Mouse (Mus musculus) CH12.LX (cell line): ENCODE data around the gene Cbx4. TPM values are rescaled to one million over a fixed set of nuclear protein-coding genes. Genes with fewer than 3 reads are reported as not detected.

ENCODE experiments used
- DNase-seq: peaks from one replicate; pipeline ENCODE4 v3.0.0-alpha.2; 2013; ENCODE audit errors: extremely low read depth
- H3K27ac ChIP-seq: 2 replicates; pipeline ENCODE4 v1.5.1; 2012; ENCODE audit warnings: low read depth, mild to moderate bottlenecking, control low read depth, moderate library complexity; ENCODE audit not compliant: insufficient read depth
- H3K27me3 ChIP-seq: replicated peaks from 2 replicates; pipeline ENCODE3; 2012; ENCODE audit warnings: inconsistent platforms
- H3K36me3 ChIP-seq, 2 experiments: replicated peaks in 1 of 2; 2 replicates each; pipeline versions ENCODE3 to v1.6.1; 2012; ENCODE audit warnings: inconsistent platforms in 1 of 2, low read length in 1 of 2, mild to moderate bottlenecking in 1 of 2, mixed read lengths in 1 of 2, moderate library complexity in 1 of 2; ENCODE audit not compliant: control insufficient read depth in 1 of 2, insufficient read depth in 1 of 2
- H3K4me1 ChIP-seq, 2 experiments: 2 replicates each; pipeline ENCODE4 v1.6.1; 2012; ENCODE audit warnings: inconsistent platforms in 1 of 2, moderate library complexity in 1 of 2; ENCODE audit not compliant: insufficient read depth in 2 of 2, control insufficient read depth in 1 of 2
- H3K4me2 ChIP-seq: 2 replicates; pipeline ENCODE4 v1.6.1; 2012; ENCODE audit warnings: low read depth, mild to moderate bottlenecking, control low read depth; ENCODE audit not compliant: poor library complexity, insufficient read depth, severe bottlenecking
- H3K4me3 ChIP-seq, 3 experiments: fragments of 150-350 bp in 1 of 3; sonication (generic) in 1 of 3; replicated peaks in 1 of 3; 2 replicates each; pipeline versions ENCODE3 to v1.5.1; 2011 to 2012; ENCODE audit warnings: low read depth in 2 of 3, low read length in 2 of 3, mild to moderate bottlenecking in 2 of 3, moderate library complexity in 2 of 3, control low read depth in 1 of 3, improper control_type of control experiment in 1 of 3, inconsistent platforms in 1 of 3, mixed read lengths in 1 of 3; ENCODE audit not compliant: poor library complexity in 1 of 3
- H3K79me2 ChIP-seq: replicated peaks from 2 replicates; pipeline ENCODE4 v1.6.1; 2012; ENCODE audit warnings: mild to moderate bottlenecking, moderate library complexity; ENCODE audit not compliant: control insufficient read depth, poor library complexity, insufficient read depth, severe bottlenecking; ENCODE audit errors: extremely low read depth
- H3K9ac ChIP-seq: 2 replicates; pipeline ENCODE4 v1.6.1; 2012; ENCODE audit warnings: low read depth, mild to moderate bottlenecking, control low read depth, moderate library complexity; ENCODE audit not compliant: insufficient read depth
- H3K9me3 ChIP-seq: replicated peaks from 2 replicates; pipeline ENCODE3; 2012; ENCODE audit warnings: low read length, inconsistent platforms, mixed read lengths
- BHLHE40 ChIP-seq: IDR thresholded peaks from 2 replicates; pipeline ENCODE4 v1.6.1; 2011; ENCODE audit warnings: mild to moderate bottlenecking, low read depth, low read length, improper control_type of control experiment
- CTCF ChIP-seq, 2 experiments: IDR thresholded peaks in 1 of 2; conservative IDR thresholded peaks in 1 of 2; 2 replicates each; pipeline ENCODE4 v1.5.1; 2011 to 2012; ENCODE audit warnings: low read depth in 2 of 2, low read length in 2 of 2, improper control_type of control experiment in 1 of 2, inconsistent platforms in 1 of 2, mild to moderate bottlenecking in 1 of 2, moderate library complexity in 1 of 2
- ELF1 ChIP-seq: IDR thresholded peaks from 2 replicates; pipeline ENCODE4 v1.6.1; 2014; ENCODE audit warnings: low read depth, mild to moderate bottlenecking, inconsistent platforms, low read length, improper control_type of control experiment
- EP300 ChIP-seq: IDR thresholded peaks from 2 replicates; pipeline ENCODE4 v1.6.1; 2011; ENCODE audit warnings: low read length, improper control_type of control experiment
- ETS1 ChIP-seq: conservative IDR thresholded peaks from 2 replicates; pipeline ENCODE4 v1.6.1; 2012; ENCODE audit warnings: low read depth, mild to moderate bottlenecking, inconsistent platforms, low read length, improper control_type of control experiment, moderate library complexity
- GABPA ChIP-seq: IDR thresholded peaks from 2 replicates; pipeline ENCODE4 v1.6.1; 2012; ENCODE audit warnings: low read depth, low read length, improper control_type of control experiment, inconsistent platforms; ENCODE audit not compliant: insufficient replicate concordance
- HCFC1 ChIP-seq: IDR thresholded peaks from 2 replicates; pipeline ENCODE4 v1.6.1; 2012; ENCODE audit warnings: low read depth, mild to moderate bottlenecking, inconsistent platforms, low read length, improper control_type of control experiment
- IRF4 ChIP-seq: IDR thresholded peaks from 2 replicates; pipeline ENCODE4 v1.6.1; 2014; ENCODE audit warnings: low read depth, mild to moderate bottlenecking, inconsistent platforms, low read length, improper control_type of control experiment
- JUN ChIP-seq: IDR thresholded peaks from 2 replicates; pipeline ENCODE4 v1.6.1; 2011; ENCODE audit warnings: low read depth, mild to moderate bottlenecking, low read length, improper control_type of control experiment, moderate library complexity; ENCODE audit not compliant: insufficient read depth
- JUND ChIP-seq: conservative IDR thresholded peaks from 2 replicates; pipeline ENCODE4 v1.6.1; 2011; ENCODE audit warnings: low read depth, low read length, improper control_type of control experiment
- MAZ ChIP-seq: IDR thresholded peaks from 2 replicates; pipeline ENCODE4 v1.6.1; 2012; ENCODE audit warnings: low read depth, mild to moderate bottlenecking, inconsistent platforms, low read length, improper control_type of control experiment, moderate library complexity
- MEF2A ChIP-seq: IDR thresholded peaks from 2 replicates; pipeline ENCODE4 v1.6.1; 2014; ENCODE audit warnings: low read depth, mild to moderate bottlenecking, inconsistent platforms, low read length, improper control_type of control experiment, borderline replicate concordance
- MXI1 ChIP-seq: IDR thresholded peaks from 2 replicates; pipeline ENCODE4 v1.6.1; 2011; ENCODE audit warnings: mild to moderate bottlenecking, low read depth, low read length, improper control_type of control experiment
- MYC ChIP-seq: IDR thresholded peaks from 2 replicates; pipeline ENCODE4 v1.6.1; 2011; ENCODE audit warnings: low read depth, mild to moderate bottlenecking, improper control_type of control experiment, low read length
- NRF1 ChIP-seq: IDR thresholded peaks from 2 replicates; pipeline ENCODE4 v1.6.1; 2014; ENCODE audit warnings: low read depth, mild to moderate bottlenecking, inconsistent platforms, low read length, improper control_type of control experiment, moderate library complexity
- PAX5 ChIP-seq: IDR thresholded peaks from 2 replicates; pipeline ENCODE4 v1.6.1; 2012; ENCODE audit warnings: low read length, inconsistent platforms, mixed read lengths
- RAD21 ChIP-seq: IDR thresholded peaks from 2 replicates; pipeline ENCODE4 v1.6.1; 2011; ENCODE audit warnings: low read depth, mild to moderate bottlenecking, low read length, improper control_type of control experiment, moderate library complexity
- RCOR1 ChIP-seq: conservative IDR thresholded peaks from 2 replicates; pipeline ENCODE4 v1.6.1; 2012; ENCODE audit warnings: low read depth, mild to moderate bottlenecking, inconsistent platforms, low read length, improper control_type of control experiment
- SIN3A ChIP-seq: IDR thresholded peaks from 2 replicates; pipeline ENCODE4 v1.6.1; 2012; ENCODE audit warnings: low read length, improper control_type of control experiment, inconsistent platforms
- SMC3 ChIP-seq: IDR thresholded peaks from 2 replicates; pipeline ENCODE4 v1.6.1; 2011; ENCODE audit warnings: low read depth, low read length, improper control_type of control experiment
- TCF12 ChIP-seq: IDR thresholded peaks from 2 replicates; pipeline ENCODE4 v1.6.1; 2014; ENCODE audit warnings: low read depth, mild to moderate bottlenecking, inconsistent platforms, low read length, improper control_type of control experiment
- UBTF ChIP-seq: IDR thresholded peaks from 2 replicates; pipeline ENCODE4 v1.6.1; 2012; ENCODE audit warnings: low read depth, mild to moderate bottlenecking, inconsistent platforms, low read length, improper control_type of control experiment, moderate library complexity
- USF1 ChIP-seq: IDR thresholded peaks from 2 replicates; pipeline ENCODE4 v1.6.1; 2014; ENCODE audit warnings: low read depth, mild to moderate bottlenecking, inconsistent platforms, low read length, improper control_type of control experiment
- ZC3H11A ChIP-seq: IDR thresholded peaks from 2 replicates; pipeline ENCODE4 v1.6.1; 2012; ENCODE audit warnings: low read depth, mild to moderate bottlenecking, inconsistent platforms, low read length, improper control_type of control experiment
- ZKSCAN1 ChIP-seq: IDR thresholded peaks from 2 replicates; pipeline ENCODE4 v1.6.1; 2012; ENCODE audit warnings: low read depth, inconsistent platforms, low read length, improper control_type of control experiment, borderline replicate concordance
- dilution Hi-C: fragments of 300-500 bp; cut with MboI; formaldehyde crosslinking; loops from 2 replicates; pipeline ENCODE4 v1.14.3; 2020; ENCODE audit warnings: low sequenced_read_pairs; ENCODE audit not compliant: extremely low pct_unique_long_range_greater_than_20kb, extremely low pct_ligation_motif_present
- in situ Hi-C: fragments of 300-500 bp; cut with MboI; formaldehyde crosslinking; loops from 3 replicates; pipeline ENCODE4 v1.14.3; 2019; ENCODE audit warnings: low sequenced_read_pairs, low pct_ligation_motif_present, low pct_unique_long_range_greater_than_20kb, mixed read lengths
- polyA plus RNA-seq: library from polyadenylated mRNA; unstranded; fragments of >175 nt; gene quantifications from 2 replicates; pipeline ENCODE4 v1.2.1, GENCODE M21; 2012; ENCODE audit warnings: low read depth; ENCODE audit not compliant: insufficient read length
- total RNA-seq, 2 experiments: library from RNA; depleted of rRNA; stranded (reverse); fragments of 300-350 nt in 1 of 2; fragments of >200 nt in 1 of 2; gene quantifications; 2 replicates each; pipeline ENCODE4 v1.2.3; 2012 to 2014

Gene Cbx4
- total and polyA plus RNA-seq, 3 experiments: 15.0 to 40.4 (median 26.0) TPM

GRCm38 (mm10) chr11:119037780-119038401 lies 48.1 kb downstream of the Cbx4 start:
- H3K27me3 ChIP-seq: peaks cover 19% of the 10 kb centered on the region
- peaks cover 15 to 27% of the 10 kb centered on the region in 2 experiments for H3K36me3 ChIP-seq
- H3K27ac ChIP-seq: no peak overlapping the region
- dilution Hi-C loops: no loop called here
- H3K79me2 ChIP-seq: no peaks in the 10 kb centered on the region; the same call in none of the 2 replicates
- no peak for TF ChIP-seq ELF1
- TF ChIP-seq ETS1: no peak
- no peak for TF ChIP-seq USF1
- no peak for TF ChIP-seq SMC3
- no peak for TF ChIP-seq PAX5
- no peak for TF ChIP-seq MXI1
- TF ChIP-seq MAZ: no peak
- TF ChIP-seq TCF12: no peak
- no peak for TF ChIP-seq ZKSCAN1
- TF ChIP-seq SIN3A: no peak
- no peak for TF ChIP-seq EP300
- no peak for TF ChIP-seq IRF4
- TF ChIP-seq RAD21: no peak
- TF ChIP-seq NRF1: no peak
- no peak for TF ChIP-seq UBTF
- H3K9ac ChIP-seq: no peak overlapping the region
- DNase-seq: no peak
- H3K9me3 ChIP-seq: peaks cover 6% of the 10 kb centered on the region
- peaks cover 7 to 51% of the 10 kb centered on the region in 2 experiments for H3K4me1 ChIP-seq
- H3K4me3 ChIP-seq: no peak overlapping the region
- no peak overlapping the region for H3K4me2 ChIP-seq
- in situ Hi-C loops: no loop called here

GRCm38 (mm10) chr11:119036934-119037779 lies 48.9 kb downstream of the Cbx4 start:
- no peak overlapping the region for H3K4me2 ChIP-seq
- dilution Hi-C loops: no loop called here
- peaks cover 5% of the 10 kb centered on the region for H3K9me3 ChIP-seq
- TF ChIP-seq BHLHE40: no peak
- TF ChIP-seq EP300: no peak
- no peak for TF ChIP-seq RAD21
- TF ChIP-seq ZC3H11A: no peak
- TF ChIP-seq MXI1: no peak
- TF ChIP-seq UBTF: no peak
- no peak for TF ChIP-seq GABPA
- TF ChIP-seq CTCF (conservative IDR thresholded peaks at IDR 0.05 in 1 of 2, IDR thresholded peaks at IDR 0.05 in 1 of 2; ENCODE audit: low read depth in 2 of 2, low read length in 2 of 2): no peak
- no peak for TF ChIP-seq SIN3A
- no peak for TF ChIP-seq MEF2A
- TF ChIP-seq RCOR1: no peak
- no peak for TF ChIP-seq MYC
- TF ChIP-seq USF1: no peak
- TF ChIP-seq JUND: no peak
- no peak for TF ChIP-seq HCFC1
- TF ChIP-seq JUN: no peak
- TF ChIP-seq, all 38 proteins: peak for 0
- Histone ChIP-seq H3K27me3 (peaks cover 11% of the 10 kb centered on the region), H3K9ac (no peak overlapping the region), H3K4me3 (no peak overlapping the region), H3K27ac (no peak overlapping the region), H3K79me2 (no peaks in the 10 kb centered on the region; the same call in none of the 2 replicates), H3K36me3 (peaks cover 15 to 27% of the 10 kb centered on the region in 2 experiments), H3K4me1 (peaks cover 11 to 51% of the 10 kb centered on the region in 2 experiments)
- DNase-seq: no peak
- in situ Hi-C loops: no loop called here
